Mouse (Mus musculus) adipocyte (in vitro differentiated cells): ENCODE data around the gene Nckap5.
A peak's percentile ranks its signal among the peaks of the same experiment; 100 is the strongest.

Source experiments
- DNase-seq: peaks from one replicate; pipeline ENCODE4 v3.0.0-alpha.2; 2016; ENCODE audit warnings: low spot score

Nckap5 gene

GRCm38 (mm10) chr1:126469818-126470544 is 360.6 kb downstream of the Nckap5 start:
- DNase-seq = no peak

GRCm38 (mm10) chr1:126461527-126462354 is 368.9 kb downstream of the Nckap5 start:
- no peak for DNase-seq

- no peak for DNase-seq
Observed at GRCm38 (mm10) chr1:126457739-126458138, 372.9 kb downstream of the Nckap5 start.

- DNase-seq = no peak
Observed at GRCm38 (mm10) chr1:126454504-126455173, 376.0 kb downstream of the Nckap5 start.

- DNase-seq = no peak
Observed at GRCm38 (mm10) chr1:126451472-126451871, 379.1 kb downstream of the Nckap5 start.

GRCm38 (mm10) chr1:126449424-126449823 is 381.2 kb downstream of the Nckap5 start:
- no peak for DNase-seq

- no peak for DNase-seq
Observed at GRCm38 (mm10) chr1:126443890-126444289, 386.7 kb downstream of the Nckap5 start.

GRCm38 (mm10) chr1:126442723-126443122 is 387.9 kb downstream of the Nckap5 start:
- DNase-seq = no peak

- DNase-seq = no peak
Observed at GRCm38 (mm10) chr1:126438000-126438572, 392.5 kb downstream of the Nckap5 start.

- DNase-seq = no peak
Observed at GRCm38 (mm10) chr1:126436937-126437667, 393.5 kb downstream of the Nckap5 start.

GRCm38 (mm10) chr1:126432285-126432684 is 398.3 kb downstream of the Nckap5 start:
- no peak for DNase-seq

- peak; percentile 52 for DNase-seq
Observed at GRCm38 (mm10) chr1:126431594-126431993, 399.0 kb downstream of the Nckap5 start.

- no peak for DNase-seq
Observed at GRCm38 (mm10) chr1:126411426-126411825, 419.2 kb downstream of the Nckap5 start.

- DNase-seq = peak; percentile 69
Observed at GRCm38 (mm10) chr1:126407886-126408285, 422.7 kb downstream of the Nckap5 start.

GRCm38 (mm10) chr1:126405543-126405942 is 425.1 kb downstream of the Nckap5 start:
- no peak for DNase-seq

GRCm38 (mm10) chr1:126403970-126404369 is 426.6 kb downstream of the Nckap5 start:
- DNase-seq = no peak

- DNase-seq = no peak
Observed at GRCm38 (mm10) chr1:126391204-126391603, 439.4 kb downstream of the Nckap5 start.

- DNase-seq = no peak
Observed at GRCm38 (mm10) chr1:126377339-126377980, 453.1 kb downstream of the Nckap5 start.

GRCm38 (mm10) chr1:126366736-126367135 is 463.9 kb downstream of the Nckap5 start:
- DNase-seq = no peak

- no peak for DNase-seq
Observed at GRCm38 (mm10) chr1:126364556-126364955, 466.0 kb downstream of the Nckap5 start.
